23 mouse cellular contexts compared by ENCODE assay signal in the genomic region with DNA sequence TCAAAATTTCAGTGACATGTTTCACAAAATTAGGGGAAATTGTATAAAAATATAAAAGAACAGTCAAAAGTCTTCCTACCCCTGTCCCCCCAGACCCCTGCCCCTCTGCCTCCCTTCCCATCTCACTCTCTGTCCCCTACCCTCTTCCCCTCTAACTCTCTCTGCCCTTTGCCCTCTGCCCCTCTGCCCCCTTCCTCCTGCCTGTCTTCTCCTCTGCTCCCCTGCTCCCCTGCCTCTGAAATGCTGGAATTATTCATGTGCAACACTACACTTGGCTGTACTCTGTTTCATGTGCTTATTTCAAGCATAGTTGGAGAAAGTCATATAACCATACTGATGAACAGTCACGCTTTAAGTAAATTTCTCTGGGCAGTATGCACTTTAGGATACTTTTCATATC.
"Had no signal": no experiment of that assay in that cellular context is flagged by ENCODE, and none has a peak within 500 bp of the region (broad histone marks: within the 10 kb centered on the region; RNA-seq: fewer than 3 reads in every experiment).

No protein-coding gene starts in this region.

- H3K27ac ChIP-seq: heart, adult 2 months; heart, embryonic 13.5 days; heart, embryonic 15.5 days; hindbrain, embryonic 13.5 days; hindbrain, embryonic 15.5 days; hindbrain, postnatal 0 days; layer of hippocampus, adult 2 months; left cerebral cortex, adult 2 months; limb, embryonic 10.5 days; limb, embryonic 12.5 days; liver, embryonic 13.5 days; liver, embryonic 15.5 days had no signal

- H3K36me3 ChIP-seq: heart, embryonic 13.5 days; heart, embryonic 15.5 days; hindbrain, embryonic 15.5 days; limb, embryonic 10.5 days; limb, embryonic 12.5 days; liver, embryonic 13.5 days; liver, embryonic 15.5 days had no signal

- ATAC-seq: forebrain, postnatal 0 days; hindbrain, postnatal 0 days; intestine, embryonic 16.5 days; liver, postnatal 0 days had no signal

- H3K27me3 ChIP-seq: heart, embryonic 13.5 days; heart, embryonic 15.5 days; hindbrain, embryonic 13.5 days; hindbrain, embryonic 15.5 days; limb, embryonic 12.5 days; liver, embryonic 13.5 days; liver, embryonic 15.5 days had no signal

- H3K9ac ChIP-seq: forebrain, postnatal 0 days; heart, embryonic 13.5 days; heart, embryonic 15.5 days; hindbrain, embryonic 13.5 days; hindbrain, embryonic 15.5 days; limb, embryonic 12.5 days; liver, embryonic 13.5 days; liver, embryonic 15.5 days; liver, postnatal 0 days had no signal

- H3K4me3 ChIP-seq: heart, adult 2 months; heart, embryonic 13.5 days; heart, embryonic 15.5 days; hindbrain, embryonic 13.5 days; hindbrain, embryonic 15.5 days; layer of hippocampus, adult 2 months; left cerebral cortex, adult 2 months; limb, embryonic 10.5 days; limb, embryonic 12.5 days; liver, embryonic 13.5 days; liver, embryonic 15.5 days had no signal

- H3K4me1 ChIP-seq: heart, embryonic 13.5 days; heart, embryonic 15.5 days; hindbrain, embryonic 15.5 days; limb, embryonic 10.5 days; limb, embryonic 12.5 days; liver, embryonic 13.5 days; liver, embryonic 15.5 days had no signal

- H3K4me2 ChIP-seq: heart, embryonic 11.5 days; heart, embryonic 13.5 days; heart, embryonic 15.5 days; hindbrain, embryonic 13.5 days; hindbrain, embryonic 15.5 days; limb, embryonic 12.5 days; liver, embryonic 11.5 days; liver, embryonic 13.5 days; liver, embryonic 15.5 days had no signal

- H3K9me3 ChIP-seq: heart, embryonic 13.5 days; heart, embryonic 15.5 days; hindbrain, embryonic 13.5 days; hindbrain, embryonic 15.5 days; limb, embryonic 10.5 days; limb, embryonic 12.5 days; liver, embryonic 13.5 days; liver, embryonic 15.5 days had no signal

- DNase-seq: forebrain, postnatal 0 days; gastrocnemius, postnatal 14 days; gastrocnemius, postnatal 36 days; heart, adult 11 months; heart, adult 2 months; heart, postnatal 14 days; heart, postnatal 36 days; liver; liver, embryonic 13.5 days; liver, postnatal 0 days had no signal
